Mouse (Mus musculus) heart, postnatal 0 days (tissue): Measurements from ENCODE around the gene Vac14.

Experiments used
- CTCF ChIP-seq: IDR thresholded peaks from 2 replicates; pipeline ENCODE4 v1.5.1; 2016; ENCODE audit warnings: antibody characterized with exemption, control low read depth, low read depth
- EP300 ChIP-seq: IDR thresholded peaks from 2 replicates; pipeline ENCODE4 v1.6.1; 2016; ENCODE audit warnings: antibody characterized with exemption, low read depth

GRCm38 (mm10) chr8:110731346-110731859, 113.0 kb downstream of the Vac14 start:
- TF ChIP-seq CTCF: no peak
- no peak for TF ChIP-seq EP300
